Mouse (Mus musculus) limb, embryonic 14.5 days (tissue): ENCODE data around the gene Naa10. TPM values are rescaled to one million over a fixed set of nuclear protein-coding genes. Genes with fewer than 3 reads are reported as not detected.

Experiments used
- ATAC-seq: fragments of 200-750 bp; cut with Nextera tagmentation; 2 replicates; pipeline ENCODE4 v1.8.0; 2017; ENCODE audit warnings: low read depth, moderate number of reproducible peaks, moderate TSS enrichment; ENCODE audit not compliant: low FRiP score
- DNase-seq: peaks from one replicate; pipeline ENCODE4 v3.0.0-alpha.2; 2015; ENCODE audit warnings: low spot score
- H3K27ac ChIP-seq: fragments of 300-500 bp; sonication (generic); replicated peaks from 2 replicates; pipeline ENCODE4 v1.5.1; 2014; ENCODE audit warnings: low read depth, mild to moderate bottlenecking, low read length, moderate library complexity, mixed read lengths
- H3K27me3 ChIP-seq: fragments of 300-500 bp; sonication (generic); 2 replicates; pipeline ENCODE4 v1.6.1; 2014; ENCODE audit warnings: low read length, mixed read lengths; ENCODE audit not compliant: control insufficient read depth, insufficient read depth
- H3K36me3 ChIP-seq: fragments of 300-500 bp; sonication (generic); 2 replicates; pipeline ENCODE4 v1.6.1; 2014; ENCODE audit warnings: mild to moderate bottlenecking, low read length, moderate library complexity, mixed read lengths; ENCODE audit not compliant: control insufficient read depth, insufficient read depth
- H3K4me1 ChIP-seq: fragments of 300-500 bp; sonication (generic); 2 replicates; pipeline ENCODE4 v1.6.1; 2014; ENCODE audit warnings: antibody characterized with exemption, low read length, mixed read lengths; ENCODE audit not compliant: control insufficient read depth, insufficient read depth
- H3K4me2 ChIP-seq: fragments of 300-500 bp; sonication (generic); replicated peaks from 2 replicates; pipeline ENCODE4 v1.6.1; 2014; ENCODE audit warnings: low read depth, mild to moderate bottlenecking, low read length, moderate library complexity; ENCODE audit not compliant: severe bottlenecking
- H3K4me3 ChIP-seq: fragments of 300-500 bp; sonication (generic); replicated peaks from 2 replicates; pipeline ENCODE4 v1.5.1; 2014; ENCODE audit warnings: low read length
- H3K9ac ChIP-seq: fragments of 300-500 bp; sonication (generic); 2 replicates; pipeline ENCODE4 v1.6.1; 2014; ENCODE audit warnings: mild to moderate bottlenecking, low read depth, low read length, moderate library complexity; ENCODE audit not compliant: severe bottlenecking
- H3K9me3 ChIP-seq: fragments of 300-500 bp; sonication (generic); 2 replicates; pipeline ENCODE4 v1.6.1; 2016; ENCODE audit warnings: low read length; ENCODE audit not compliant: control insufficient read depth
- POLR2A ChIP-seq: fragments of 200-500 bp; IDR thresholded peaks from 2 replicates; pipeline ENCODE4 v1.8.0; 2012; ENCODE audit warnings: inconsistent platforms, mild to moderate bottlenecking, moderate library complexity, borderline replicate concordance; ENCODE audit not compliant: insufficient read depth, insufficient read length; ENCODE audit errors: extremely low read depth
- WGBS: fragments of 180-500 bp; shearing (Covaris S2); extraction: QIAGEN DNeasy Blood & Tissue Kit; methylation state at CpG from one replicate; pipeline ENCODE4 v1.1.7; 2014; 5-methylcytosine and 5-hydroxymethylcytosine counted together
- polyA plus RNA-seq, 2 experiments: library from polyadenylated mRNA; depleted of rRNA in 1 of 2; stranded (reverse) in 1 of 2; unstranded in 1 of 2; fragments of >200 nt; fragmentation: Nextera tagmentation in 1 of 2; extraction: Ambion mirVana in 1 of 2; gene quantifications; 2 replicates each; pipeline versions ENCODE4 v1.2.1 to v1.2.3; 2012 to 2014

Gene Naa10
- polyA plus RNA-seq, 2 experiments: 112 to 128 TPM

GRCm38 (mm10) chrX:73949341-73949740 is 27.6 kb upstream of the Naa10 start:
- no peaks in the 10 kb centered on the region for H3K27me3 ChIP-seq
- no peak for TF ChIP-seq POLR2A
- no peak overlapping the region for H3K27ac ChIP-seq
- H3K4me2 ChIP-seq: no peak overlapping the region
- no peak overlapping the region for H3K9ac ChIP-seq
- WGBS: 96% methylated on average over 10 of the region's 10 CpGs
- H3K9me3 ChIP-seq: no peaks in the 10 kb centered on the region
- DNase-seq (no peak), ATAC-seq (no peak)
- peaks cover 96% of the 10 kb centered on the region for H3K36me3 ChIP-seq
- no peaks in the 10 kb centered on the region for H3K4me1 ChIP-seq
- no peak overlapping the region for H3K4me3 ChIP-seq

GRCm38 (mm10) chrX:73948647-73949046 is 26.9 kb upstream of the Naa10 start:
- no peaks in the 10 kb centered on the region for H3K27me3 ChIP-seq
- no peak overlapping the region for H3K27ac ChIP-seq
- peaks cover 97% of the 10 kb centered on the region for H3K36me3 ChIP-seq
- no peak overlapping the region for H3K4me2 ChIP-seq
- no peak for TF ChIP-seq POLR2A
- H3K9me3 ChIP-seq: no peaks in the 10 kb centered on the region
- H3K4me1 ChIP-seq: no peaks in the 10 kb centered on the region
- no peak overlapping the region for H3K9ac ChIP-seq
- ATAC-seq: no peak
- DNase-seq: peak; percentile 53
- no peak overlapping the region for H3K4me3 ChIP-seq
- WGBS: 35% methylated on average over 4 of the region's 4 CpGs

GRCm38 (mm10) chrX:73946896-73947295 is 25.2 kb upstream of the Naa10 start:
- no peak for ATAC-seq
- no peak overlapping the region for H3K4me3 ChIP-seq
- H3K9ac ChIP-seq: no peak overlapping the region
- H3K27me3 ChIP-seq: no peaks in the 10 kb centered on the region
- H3K9me3 ChIP-seq: no peaks in the 10 kb centered on the region
- no peak for TF ChIP-seq POLR2A
- 91% methylated on average over 6 of the region's 6 CpGs for WGBS
- peaks cover 85% of the 10 kb centered on the region for H3K36me3 ChIP-seq
- no peaks in the 10 kb centered on the region for H3K4me1 ChIP-seq
- DNase-seq: no peak
- H3K27ac ChIP-seq: no peak overlapping the region
- H3K4me2 ChIP-seq: no peak overlapping the region

DNA sequence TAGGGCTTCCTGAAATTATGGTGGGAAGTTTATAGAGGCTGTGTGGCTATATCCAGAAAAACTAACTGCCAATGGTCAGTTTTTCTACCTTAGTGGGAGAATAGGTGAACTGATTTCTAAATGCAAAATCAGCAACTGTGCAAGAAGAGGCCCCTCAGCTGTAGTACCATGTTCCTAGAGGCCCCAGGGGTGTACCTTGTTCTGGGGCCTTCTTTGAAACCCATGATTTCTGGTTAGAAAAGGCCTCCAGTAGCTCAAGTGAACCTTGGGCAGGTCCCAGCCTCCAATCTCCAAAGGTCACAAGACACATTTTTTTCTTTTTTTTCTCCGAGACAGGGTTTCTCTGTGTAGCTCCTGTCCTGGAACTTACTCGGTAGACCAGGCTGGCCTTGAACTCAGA is 20.6 kb upstream of the Naa10 start:
- WGBS: 79% methylated on average over 2 of the region's 2 CpGs

DNA sequence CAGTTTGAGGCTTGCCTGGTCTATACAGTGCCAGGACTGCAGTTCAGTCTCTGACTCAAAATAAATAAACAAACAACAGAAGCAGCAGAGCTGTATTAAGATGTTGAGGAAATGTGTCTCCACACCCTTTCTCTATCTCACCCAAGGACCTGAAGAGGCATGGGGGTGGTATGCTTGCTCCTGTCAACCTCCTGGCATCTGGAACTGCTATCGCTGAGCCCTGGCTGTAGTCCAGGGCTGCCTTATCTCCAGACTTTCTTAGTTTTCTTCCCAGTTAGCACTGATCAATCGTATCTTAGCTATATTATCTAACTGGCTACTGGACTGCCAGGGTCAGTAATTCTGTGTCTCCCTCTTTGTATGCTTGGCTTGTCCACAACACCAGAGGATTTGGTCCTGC is 20.1 kb upstream of the Naa10 start:
- Histone ChIP-seq H3K9ac (no peak overlapping the region), H3K4me2 (no peak overlapping the region), H3K4me3 (no peak overlapping the region), H3K27ac (no peak overlapping the region), H3K9me3 (no peaks in the 10 kb centered on the region), H3K4me1 (no peaks in the 10 kb centered on the region), H3K36me3 (peaks cover 42% of the 10 kb centered on the region), H3K27me3 (no peaks in the 10 kb centered on the region)
- TF ChIP-seq POLR2A: no peak
- DNase-seq (no peak), ATAC-seq (no peak)
- 76% methylated on average over 2 of the region's 2 CpGs for WGBS

More for the DNA sequence above, 20.6 kb upstream of the Naa10 start:
- ATAC-seq (no peak), DNase-seq (no peak)
- H3K36me3 ChIP-seq: peaks cover 46% of the 10 kb centered on the region
- no peak overlapping the region for H3K4me2 ChIP-seq
- no peaks in the 10 kb centered on the region for H3K4me1 ChIP-seq
- no peak overlapping the region for H3K9ac ChIP-seq
- no peaks in the 10 kb centered on the region for H3K9me3 ChIP-seq
- H3K4me3 ChIP-seq: no peak overlapping the region
- TF ChIP-seq POLR2A: no peak
- H3K27me3 ChIP-seq: no peaks in the 10 kb centered on the region
- no peak overlapping the region for H3K27ac ChIP-seq

- Histone ChIP-seq H3K4me3 (no peak overlapping the region), H3K4me2 (no peak overlapping the region), H3K36me3 (no peaks in the 10 kb centered on the region), H3K27ac (no peak overlapping the region), H3K27me3 (no peaks in the 10 kb centered on the region), H3K9ac (no peak overlapping the region), H3K9me3 (no peaks in the 10 kb centered on the region), H3K4me1 (no peaks in the 10 kb centered on the region)
- DNase-seq (no peak), ATAC-seq (no peak)
- WGBS: 77% methylated on average over 2 of the region's 2 CpGs
- no peak for TF ChIP-seq POLR2A
These were observed 10.1 kb upstream of the Naa10 start for GRCm38 (mm10) chrX:73931871-73932270.
